Mouse (Mus musculus) heart, postnatal 0 days (tissue): ENCODE results near the gene Triap1.

Experiments used
- CTCF ChIP-seq: IDR thresholded peaks from 2 replicates; pipeline ENCODE4 v1.5.1; 2016; ENCODE audit warnings: antibody characterized with exemption, control low read depth, low read depth
- EP300 ChIP-seq: IDR thresholded peaks from 2 replicates; pipeline ENCODE4 v1.6.1; 2016; ENCODE audit warnings: antibody characterized with exemption, low read depth

GRCm38 (mm10) chr5:115333626-115334025 lies 7.4 kb upstream of the Triap1 start:
- TF ChIP-seq CTCF, result no peak
- no peak for TF ChIP-seq EP300
